Mouse (Mus musculus) cerebellum, adult 2 months (tissue): ENCODE measurements around the gene Ccdc81.

Source experiments
- CTCF ChIP-seq: fragments of 200-500 bp; IDR thresholded peaks from 2 replicates; pipeline ENCODE4 v1.5.1; 2011; ENCODE audit warnings: low read depth, mild to moderate bottlenecking, control low read depth, low read length, moderate library complexity, borderline replicate concordance; ENCODE audit not compliant: insufficient read depth
- POLR2A ChIP-seq: fragments of 200-500 bp; IDR thresholded peaks from 2 replicates; pipeline ENCODE4 v1.6.1; 2011; ENCODE audit warnings: low read length, control low read depth, borderline replicate concordance; ENCODE audit not compliant: insufficient read depth

GRCm38 (mm10) chr7:89833521-89833920, 69.9 kb downstream of the Ccdc81 start:
- TF ChIP-seq CTCF (no peak), POLR2A (no peak)
